Mouse (Mus musculus) stomach, postnatal 0 days (tissue): ENCODE data around the gene Samd4b. TPM values are rescaled to one million over a fixed set of nuclear protein-coding genes. Genes with fewer than 3 reads are reported as not detected.
"Not testable (repeated sequence)": the region's sequence is repeated elsewhere in the genome, so short reads cannot be mapped to it uniquely, and the experiment has no call there.

Experiments
- ATAC-seq: fragments of 200-750 bp; cut with Nextera tagmentation; 2 replicates; pipeline ENCODE4 v1.8.0; 2017; ENCODE audit not compliant: low FRiP score, low TSS enrichment
- DNase-seq: peaks from one replicate; pipeline ENCODE4 v3.0.0-alpha.2; 2016; ENCODE audit warnings: low spot score
- H3K27ac ChIP-seq: fragments of 300-500 bp; sonication (generic); replicated peaks from 2 replicates; pipeline ENCODE4 v1.5.1; 2014; ENCODE audit warnings: mild to moderate bottlenecking, control low read depth
- H3K27me3 ChIP-seq: fragments of 300-500 bp; sonication (generic); 2 replicates; pipeline ENCODE4 v1.6.1; 2014; ENCODE audit warnings: low read length; ENCODE audit not compliant: control insufficient read depth, insufficient read depth
- H3K36me3 ChIP-seq: fragments of 300-500 bp; sonication (generic); 2 replicates; pipeline ENCODE4 v1.6.1; 2014; ENCODE audit warnings: low read length, mixed read lengths; ENCODE audit not compliant: control insufficient read depth, insufficient read depth
- H3K4me1 ChIP-seq: fragments of 300-500 bp; sonication (generic); replicated peaks from 2 replicates; pipeline ENCODE4 v1.6.1; 2014; ENCODE audit warnings: antibody characterized with exemption; ENCODE audit not compliant: control insufficient read depth, insufficient read depth
- H3K4me2 ChIP-seq: fragments of 300-500 bp; sonication (generic); replicated peaks from 2 replicates; pipeline ENCODE4 v1.6.1; 2014; ENCODE audit warnings: low read depth, mild to moderate bottlenecking, control low read depth, moderate library complexity
- H3K4me3 ChIP-seq: fragments of 300-500 bp; sonication (generic); 2 replicates; pipeline ENCODE4 v1.5.1; 2014; ENCODE audit warnings: low read depth, low read length, control low read depth
- H3K9ac ChIP-seq: fragments of 300-500 bp; sonication (generic); 2 replicates; pipeline ENCODE4 v1.6.1; 2014; ENCODE audit warnings: mild to moderate bottlenecking, low read length, control low read depth, mixed read lengths
- H3K9me3 ChIP-seq: fragments of 300-500 bp; sonication (generic); 2 replicates; pipeline ENCODE4 v1.6.1; 2016; ENCODE audit warnings: low read length; ENCODE audit not compliant: control insufficient read depth
- CTCF ChIP-seq: IDR thresholded peaks from 2 replicates; pipeline ENCODE4 v1.5.1; 2016; ENCODE audit warnings: antibody characterized with exemption, low read depth, mild to moderate bottlenecking, moderate library complexity
- EP300 ChIP-seq: optimal IDR thresholded peaks from 2 replicates; pipeline ENCODE3; 2016; ENCODE audit warnings: antibody characterized with exemption
- WGBS: fragments of 180-500 bp; shearing (Covaris S2); extraction: QIAGEN DNeasy Blood & Tissue Kit; methylation state at CpG from one replicate; pipeline ENCODE4 v1.1.7; 2014; 5-methylcytosine and 5-hydroxymethylcytosine counted together
- polyA plus RNA-seq: library from polyadenylated mRNA; unstranded; fragments of >200 nt; fragmentation: Nextera tagmentation; extraction: Ambion mirVana; gene quantifications from 2 replicates; pipeline ENCODE4 v1.2.1, GENCODE M21; 2015

Samd4b gene
- polyA plus RNA-seq, 1 experiment from 2014 or later: 9.8 TPM

DNA sequence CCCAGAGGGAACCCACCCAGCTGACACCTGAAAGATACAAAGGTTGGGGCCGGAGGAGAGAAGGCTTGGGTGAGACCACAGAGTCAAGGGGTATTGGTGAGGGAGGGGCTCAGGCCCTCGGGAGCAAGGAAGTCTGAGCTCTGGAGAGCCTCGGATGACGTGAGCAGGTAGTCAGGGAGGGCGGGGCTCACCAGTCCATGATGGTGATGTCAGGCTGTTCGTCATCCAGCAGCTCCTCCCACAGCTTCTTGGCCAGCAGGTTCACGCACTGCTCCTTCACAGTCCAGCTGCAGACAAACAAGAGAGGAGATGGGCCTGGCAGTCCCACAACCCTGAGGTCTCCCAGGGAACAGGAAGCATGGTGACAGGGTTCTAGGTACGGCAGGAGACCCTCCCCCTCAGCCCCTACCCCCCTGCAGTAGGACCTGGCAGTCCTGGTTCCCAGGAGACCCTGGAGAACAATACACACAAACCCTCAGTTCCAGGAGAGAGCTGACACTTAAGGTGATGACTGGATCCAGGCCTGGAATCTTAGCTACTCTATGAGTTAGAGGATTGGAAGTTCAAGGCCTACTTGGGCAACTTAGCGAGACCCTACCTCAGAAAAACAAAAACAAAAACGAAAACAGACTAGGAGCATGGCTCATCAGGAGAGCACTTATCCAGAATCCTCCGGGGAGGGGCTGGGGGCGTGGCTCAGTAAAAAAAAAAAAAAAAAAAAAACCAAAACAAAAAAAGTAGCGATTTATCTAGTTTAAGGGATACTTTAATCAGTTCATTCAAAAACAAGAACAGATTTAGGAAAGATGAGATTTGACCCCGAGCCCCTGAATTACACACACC is 52.7 kb downstream of the Samd4b start:
- TF ChIP-seq CTCF (no peak), EP300 (no peak)
- no peaks in the 10 kb centered on the region for H3K36me3 ChIP-seq
- no peak overlapping the region for H3K4me3 ChIP-seq
- ATAC-seq (peak; percentile 80), DNase-seq (peak; percentile 85)
- H3K4me2 ChIP-seq: no peak overlapping the region
- WGBS: 31% methylated on average over 14 of the region's 14 CpGs
- 0 out of 2 replicates have a peak, but pooled peaks cover 2% of the 10 kb centered on the region for H3K4me1 ChIP-seq
- H3K27ac ChIP-seq: 0 out of 2 replicates have a peak overlapping the region, but pooled peaks have one; percentile 49
- no peak overlapping the region for H3K9ac ChIP-seq
- H3K9me3 ChIP-seq: no peaks in the 10 kb centered on the region
- no peaks in the 10 kb centered on the region; the same call in 1 of the 2 replicates for H3K27me3 ChIP-seq

DNA sequence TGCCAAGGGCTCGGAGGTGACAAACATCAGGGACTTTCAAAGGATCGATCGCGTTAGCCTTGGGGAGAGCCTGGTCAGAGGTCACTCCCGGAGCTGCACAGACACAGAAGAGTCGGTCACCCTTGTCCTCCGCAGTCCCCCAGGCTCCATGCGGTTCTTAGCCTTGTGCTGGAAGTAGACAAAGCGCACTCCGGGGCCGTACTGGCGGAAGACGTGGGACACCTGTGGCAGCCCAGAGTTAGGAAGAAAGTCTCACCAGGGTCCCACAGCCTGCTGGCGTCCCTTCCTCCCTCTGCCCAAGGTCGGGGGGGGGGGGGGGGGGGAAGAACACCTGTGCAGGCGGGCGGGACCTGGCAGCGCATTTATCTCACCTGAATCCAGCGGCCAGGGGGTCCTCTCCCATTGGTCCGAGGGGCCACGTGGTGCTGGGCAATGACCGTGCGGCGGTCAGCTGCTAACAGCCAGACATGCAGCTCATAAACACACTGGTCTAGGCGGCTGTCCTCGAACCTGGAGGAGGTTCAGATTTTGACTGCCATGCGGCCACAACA is 53.8 kb downstream of the Samd4b start:
- H3K4me3 ChIP-seq: no peak overlapping the region

DNA sequence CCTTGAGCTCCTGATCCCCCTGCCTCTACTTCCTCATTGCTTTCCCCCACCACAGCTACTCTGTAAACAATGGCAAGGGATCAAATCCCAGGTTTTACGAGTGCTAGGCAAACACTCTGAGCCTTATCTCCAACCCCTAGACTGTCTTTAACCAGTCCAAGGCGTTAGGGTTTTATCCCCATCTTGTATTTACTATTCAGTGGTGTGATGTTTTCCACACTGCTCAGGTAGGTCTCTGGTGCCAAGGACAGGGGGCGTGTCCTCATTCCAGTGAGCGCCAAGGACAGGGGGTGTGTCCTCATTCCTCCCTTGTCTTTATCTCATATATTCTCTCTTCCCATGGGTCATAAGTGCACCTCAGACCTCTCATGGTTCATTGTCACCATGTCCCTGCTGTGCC is 57.4 kb downstream of the Samd4b start, which contains the start of gene Sycn:
Gene Sycn, plus strand, starts transcription at position 360 of the 400 bp plus-strand sequence.
- ATAC-seq (peak; percentile 45; the same call in 1 of the 2 replicates), DNase-seq (no peak)
- Histone ChIP-seq H3K9me3 (no peaks in the 10 kb centered on the region), H3K36me3 (no peaks in the 10 kb centered on the region), H3K9ac (no peak within 1 kb of the TSS), H3K4me1 (no peaks in the 10 kb centered on the region), H3K27ac (no peak within 1 kb of the TSS), H3K27me3 (no peaks in the 10 kb centered on the region), H3K4me3 (no peak within 1 kb of the TSS), H3K4me2 (no peak within 1 kb of the TSS)
- no peak for TF ChIP-seq CTCF
- no peak for TF ChIP-seq EP300
- WGBS: 45% methylated on average over 4 of the region's 4 CpGs

More for the DNA sequence above, 53.8 kb downstream of the Samd4b start:
- Histone ChIP-seq H3K36me3 (no peaks in the 10 kb centered on the region), H3K9ac (0 out of 2 replicates have a peak overlapping the region, but pooled peaks have one; percentile 18), H3K9me3 (no peaks in the 10 kb centered on the region), H3K27ac (0 out of 2 replicates have a peak overlapping the region, but pooled peaks have one; percentile 18), H3K4me2 (no peak overlapping the region; the same call in 1 of the 2 replicates), H3K27me3 (no peaks in the 10 kb centered on the region; the same call in 1 of the 2 replicates), H3K4me1 (0 out of 2 replicates have a peak, but pooled peaks cover 2% of the 10 kb centered on the region)
- ATAC-seq (peak; percentile 58), DNase-seq (peak; percentile 76)
- no peak for TF ChIP-seq CTCF
- no peak for TF ChIP-seq EP300
- WGBS: 7% methylated on average over 25 of the region's 27 CpGs

DNA sequence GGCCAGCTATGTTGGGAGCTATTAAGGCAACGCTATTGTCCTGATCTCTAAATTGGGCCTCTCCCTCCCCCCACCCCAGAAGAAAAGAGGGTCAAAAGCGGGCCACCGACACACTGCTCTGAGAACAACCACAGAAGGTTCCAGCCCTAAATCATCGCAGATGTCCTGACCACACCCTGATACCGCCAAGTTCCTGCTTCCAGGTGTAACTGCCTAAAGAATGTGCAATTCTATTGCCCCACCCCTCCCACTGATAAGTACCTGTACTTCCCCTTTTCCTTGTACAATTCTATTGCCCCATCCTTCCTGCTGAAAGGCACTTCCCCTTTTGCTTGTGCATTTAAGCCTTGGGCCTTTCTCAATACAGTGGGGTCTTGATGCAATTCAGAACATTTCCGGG is 59.1 kb downstream of the Samd4b start:
- not testable (repeated sequence) for H3K9ac ChIP-seq, H3K9me3 ChIP-seq, H3K27me3 ChIP-seq, H3K4me1 ChIP-seq, H3K36me3 ChIP-seq, DNase-seq, H3K27ac ChIP-seq, H3K4me3 ChIP-seq, H3K4me2 ChIP-seq, ATAC-seq
- WGBS: 77% methylated on average over 6 of the region's 6 CpGs

DNA sequence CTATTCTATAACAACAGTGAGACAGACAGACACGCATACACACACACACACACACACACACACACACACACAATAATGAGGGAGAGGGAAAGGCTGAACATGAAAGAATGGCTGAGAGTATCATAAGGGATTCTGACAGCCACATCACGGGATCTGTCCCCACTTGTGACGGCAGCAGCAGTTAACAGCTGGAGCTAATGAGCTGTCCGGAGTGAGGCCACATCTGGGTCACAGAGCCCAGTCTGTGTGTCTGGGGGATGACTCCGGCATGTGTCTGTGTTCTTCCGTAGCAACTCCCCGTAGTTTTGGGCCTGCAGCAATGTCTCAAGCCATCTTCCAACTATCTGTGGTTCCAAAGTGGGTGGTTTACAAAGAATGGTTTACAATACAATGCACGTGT is 65.9 kb downstream of the Samd4b start:
- 69% methylated on average over 8 of the region's 8 CpGs for WGBS
- Histone ChIP-seq H3K9me3 (no peaks in the 10 kb centered on the region), H3K4me2 (no peak overlapping the region), H3K4me3 (no peak overlapping the region), H3K36me3 (no peaks in the 10 kb centered on the region), H3K9ac (no peak overlapping the region), H3K27me3 (no peaks in the 10 kb centered on the region), H3K27ac (no peak overlapping the region), H3K4me1 (no peaks in the 10 kb centered on the region)
- ATAC-seq (no peak), DNase-seq (no peak)
- TF ChIP-seq EP300: no peak
- no peak for TF ChIP-seq CTCF
